Mouse (Mus musculus): ENCODE data around the gene Tceal7. TPM values are rescaled to one million over a fixed set of nuclear protein-coding genes. Genes with fewer than 3 reads are reported as not detected.

Tceal7 gene
- polyA plus RNA-seq, 1 experiment from 2014 or later, result 4.6 TPM

GRCm38 (mm10) chrX:136196873-136197272 lies 17.7 kb upstream of the Tceal7 start:
- H3K27me3 ChIP-seq (ENCODE audit: control insufficient read depth, insufficient read depth, low read length), result no peaks in the 10 kb centered on the region
- no peaks in the 10 kb centered on the region for H3K4me1 ChIP-seq (ENCODE audit: control insufficient read depth, insufficient read depth, low read length)
- no peak for ATAC-seq (ENCODE audit: low read depth)
- H3K4me3 ChIP-seq (ENCODE audit: low read depth, low read length), result no peak overlapping the region
- H3K9me3 ChIP-seq (ENCODE audit: control insufficient read depth, low read length), result no peaks in the 10 kb centered on the region
- H3K36me3 ChIP-seq (ENCODE audit: control insufficient read depth, insufficient read depth, low read length), result no peaks in the 10 kb centered on the region
- no peak overlapping the region for H3K4me2 ChIP-seq (ENCODE audit: low read depth, low read length)
- WGBS, result 59% methylated on average over 1 of the region's 1 CpGs
- H3K9ac ChIP-seq (replicated peaks; ENCODE audit: low read depth, low read length), result no peak overlapping the region
- no peak overlapping the region for H3K27ac ChIP-seq (ENCODE audit: low read depth, low read length)

GRCm38 (mm10) chrX:136203257-136203656 lies 11.3 kb upstream of the Tceal7 start:
- no peaks in the 10 kb centered on the region for H3K36me3 ChIP-seq (ENCODE audit: control insufficient read depth, insufficient read depth, low read length)

GRCm38 (mm10) chrX:136203664-136204066 lies 10.9 kb upstream of the Tceal7 start, which contains the start of gene Tceal5:
Tceal5 (minus strand) TSS chrX:136203876.
- Histone ChIP-seq H3K27ac (ENCODE audit: low read depth, low read length) (peak within 1 kb of the TSS; percentile 69; the same call in 1 of the 2 replicates), H3K27me3 (ENCODE audit: control insufficient read depth, insufficient read depth, low read length) (no peaks in the 10 kb centered on the region), H3K4me2 (ENCODE audit: low read depth, low read length) (peak within 1 kb of the TSS; percentile 44), H3K9ac (replicated peaks; ENCODE audit: low read depth, low read length) (peak within 1 kb of the TSS; percentile 50; the same call in 1 of the 2 replicates), H3K9me3 (ENCODE audit: control insufficient read depth, low read length) (no peaks in the 10 kb centered on the region), H3K4me3 (ENCODE audit: low read depth, low read length) (peak within 1 kb of the TSS; percentile 41), H3K36me3 (ENCODE audit: control insufficient read depth, insufficient read depth, low read length) (no peaks in the 10 kb centered on the region), H3K4me1 (ENCODE audit: control insufficient read depth, insufficient read depth, low read length) (no peaks in the 10 kb centered on the region)
- ATAC-seq (ENCODE audit: low read depth), result peak; percentile 95
- 15% methylated on average over 9 of the region's 9 CpGs for WGBS

More at GRCm38 (mm10) chrX:136203257-136203656, 11.3 kb upstream of the Tceal7 start:
- Histone ChIP-seq H3K27ac (ENCODE audit: low read depth, low read length) (peak overlapping the region; percentile 69; the same call in 1 of the 2 replicates), H3K4me2 (ENCODE audit: low read depth, low read length) (peak overlapping the region; percentile 44), H3K9ac (replicated peaks; ENCODE audit: low read depth, low read length) (peak overlapping the region; percentile 50; the same call in 1 of the 2 replicates), H3K4me3 (ENCODE audit: low read depth, low read length) (peak overlapping the region; percentile 41), H3K9me3 (ENCODE audit: control insufficient read depth, low read length) (no peaks in the 10 kb centered on the region), H3K27me3 (ENCODE audit: control insufficient read depth, insufficient read depth, low read length) (no peaks in the 10 kb centered on the region), H3K4me1 (ENCODE audit: control insufficient read depth, insufficient read depth, low read length) (no peaks in the 10 kb centered on the region)
- WGBS, result 15% methylated on average over 7 of the region's 7 CpGs
- ATAC-seq (ENCODE audit: low read depth), result peak; percentile 67

GRCm38 (mm10) chrX:136204406-136204805 lies 10.2 kb upstream of the Tceal7 start:
- H3K9me3 ChIP-seq (ENCODE audit: control insufficient read depth, low read length), result no peaks in the 10 kb centered on the region
- 87% methylated on average over 6 of the region's 6 CpGs for WGBS
- H3K27ac ChIP-seq (ENCODE audit: low read depth, low read length), result no peak overlapping the region
- ATAC-seq (ENCODE audit: low read depth), result no peak
- no peaks in the 10 kb centered on the region for H3K27me3 ChIP-seq (ENCODE audit: control insufficient read depth, insufficient read depth, low read length)
- H3K36me3 ChIP-seq (ENCODE audit: control insufficient read depth, insufficient read depth, low read length), result no peaks in the 10 kb centered on the region
- H3K4me3 ChIP-seq (ENCODE audit: low read depth, low read length), result no peak overlapping the region
- no peaks in the 10 kb centered on the region for H3K4me1 ChIP-seq (ENCODE audit: control insufficient read depth, insufficient read depth, low read length)
- no peak overlapping the region for H3K4me2 ChIP-seq (ENCODE audit: low read depth, low read length)
- H3K9ac ChIP-seq (replicated peaks; ENCODE audit: low read depth, low read length), result no peak overlapping the region

GRCm38 (mm10) chrX:136213396-136213795 lies 1.2 kb upstream of the Tceal7 start:
- no peaks in the 10 kb centered on the region for H3K9me3 ChIP-seq (ENCODE audit: control insufficient read depth, low read length)
- no peaks in the 10 kb centered on the region for H3K27me3 ChIP-seq (ENCODE audit: control insufficient read depth, insufficient read depth, low read length)
- no peak overlapping the region for H3K27ac ChIP-seq (ENCODE audit: low read depth, low read length)
- ATAC-seq (ENCODE audit: low read depth), result no peak
- H3K4me2 ChIP-seq (ENCODE audit: low read depth, low read length), result no peak overlapping the region
- H3K4me1 ChIP-seq (ENCODE audit: control insufficient read depth, insufficient read depth, low read length), result no peaks in the 10 kb centered on the region
- WGBS, result 82% methylated on average over 2 of the region's 2 CpGs
- no peaks in the 10 kb centered on the region for H3K36me3 ChIP-seq (ENCODE audit: control insufficient read depth, insufficient read depth, low read length)
- no peak overlapping the region for H3K9ac ChIP-seq (replicated peaks; ENCODE audit: low read depth, low read length)
- no peak overlapping the region for H3K4me3 ChIP-seq (ENCODE audit: low read depth, low read length)

GRCm38 (mm10) chrX:136216303-136216702 lies 1.7 kb downstream of the Tceal7 start:
- Histone ChIP-seq H3K4me3 (ENCODE audit: low read depth, low read length) (no peak overlapping the region), H3K9me3 (ENCODE audit: control insufficient read depth, low read length) (no peaks in the 10 kb centered on the region), H3K36me3 (ENCODE audit: control insufficient read depth, insufficient read depth, low read length) (no peaks in the 10 kb centered on the region), H3K27me3 (ENCODE audit: control insufficient read depth, insufficient read depth, low read length) (no peaks in the 10 kb centered on the region), H3K4me2 (ENCODE audit: low read depth, low read length) (no peak overlapping the region), H3K4me1 (ENCODE audit: control insufficient read depth, insufficient read depth, low read length) (no peaks in the 10 kb centered on the region), H3K9ac (replicated peaks; ENCODE audit: low read depth, low read length) (no peak overlapping the region), H3K27ac (ENCODE audit: low read depth, low read length) (no peak overlapping the region)
- 41% methylated on average over 1 of the region's 1 CpGs for WGBS
- no peak for ATAC-seq (ENCODE audit: low read depth)

GRCm38 (mm10) chrX:136223714-136224113 lies 9.1 kb downstream of the Tceal7 start:
- Histone ChIP-seq H3K4me2 (ENCODE audit: low read depth, low read length) (no peak overlapping the region), H3K9me3 (ENCODE audit: control insufficient read depth, low read length) (no peaks in the 10 kb centered on the region), H3K27ac (ENCODE audit: low read depth, low read length) (no peak overlapping the region), H3K4me3 (ENCODE audit: low read depth, low read length) (no peak overlapping the region), H3K27me3 (ENCODE audit: control insufficient read depth, insufficient read depth, low read length) (no peaks in the 10 kb centered on the region), H3K9ac (replicated peaks; ENCODE audit: low read depth, low read length) (no peak overlapping the region), H3K36me3 (ENCODE audit: control insufficient read depth, insufficient read depth, low read length) (no peaks in the 10 kb centered on the region), H3K4me1 (ENCODE audit: control insufficient read depth, insufficient read depth, low read length) (no peaks in the 10 kb centered on the region)
- 68% methylated on average over 6 of the region's 6 CpGs for WGBS
- no peak for ATAC-seq (ENCODE audit: low read depth)

GRCm38 (mm10) chrX:136227768-136228167 lies 13.2 kb downstream of the Tceal7 start:
- WGBS, result 61% methylated on average over 5 of the region's 5 CpGs

GRCm38 (mm10) chrX:136238118-136238517 lies 23.5 kb downstream of the Tceal7 start:
- H3K27me3 ChIP-seq (ENCODE audit: control insufficient read depth, insufficient read depth, low read length), result no peaks in the 10 kb centered on the region
- no peak overlapping the region for H3K27ac ChIP-seq (ENCODE audit: low read depth, low read length)
- WGBS, result 50% methylated on average over 3 of the region's 3 CpGs
- ATAC-seq (ENCODE audit: low read depth), result no peak
- H3K4me3 ChIP-seq (ENCODE audit: low read depth, low read length), result no peak overlapping the region
- no peak overlapping the region for H3K4me2 ChIP-seq (ENCODE audit: low read depth, low read length)
- no peaks in the 10 kb centered on the region for H3K36me3 ChIP-seq (ENCODE audit: control insufficient read depth, insufficient read depth, low read length)
- no peak overlapping the region for H3K9ac ChIP-seq (replicated peaks; ENCODE audit: low read depth, low read length)
- no peaks in the 10 kb centered on the region for H3K9me3 ChIP-seq (ENCODE audit: control insufficient read depth, low read length)
- H3K4me1 ChIP-seq (ENCODE audit: control insufficient read depth, insufficient read depth, low read length), result no peaks in the 10 kb centered on the region

More at GRCm38 (mm10) chrX:136227768-136228167, 13.2 kb downstream of the Tceal7 start:
- no peak for ATAC-seq (ENCODE audit: low read depth)
- H3K36me3 ChIP-seq (ENCODE audit: control insufficient read depth, insufficient read depth, low read length), result no peaks in the 10 kb centered on the region
- no peak overlapping the region for H3K27ac ChIP-seq (ENCODE audit: low read depth, low read length)
- H3K9ac ChIP-seq (replicated peaks; ENCODE audit: low read depth, low read length), result no peak overlapping the region
- no peaks in the 10 kb centered on the region for H3K27me3 ChIP-seq (ENCODE audit: control insufficient read depth, insufficient read depth, low read length)
- H3K4me2 ChIP-seq (ENCODE audit: low read depth, low read length), result no peak overlapping the region
- no peaks in the 10 kb centered on the region for H3K4me1 ChIP-seq (ENCODE audit: control insufficient read depth, insufficient read depth, low read length)
- no peaks in the 10 kb centered on the region for H3K9me3 ChIP-seq (ENCODE audit: control insufficient read depth, low read length)
- H3K4me3 ChIP-seq (ENCODE audit: low read depth, low read length), result no peak overlapping the region

Data from neural tube, embryonic 14.5 days (tissue).